Mouse (Mus musculus) right cerebral cortex, postnatal 4 days (tissue): ENCODE results near the gene Msmo1.

Experiments used
- DNase-seq: peaks from one replicate; pipeline ENCODE4 v3.0.0-alpha.2; 2022

Gene Msmo1

DNA sequence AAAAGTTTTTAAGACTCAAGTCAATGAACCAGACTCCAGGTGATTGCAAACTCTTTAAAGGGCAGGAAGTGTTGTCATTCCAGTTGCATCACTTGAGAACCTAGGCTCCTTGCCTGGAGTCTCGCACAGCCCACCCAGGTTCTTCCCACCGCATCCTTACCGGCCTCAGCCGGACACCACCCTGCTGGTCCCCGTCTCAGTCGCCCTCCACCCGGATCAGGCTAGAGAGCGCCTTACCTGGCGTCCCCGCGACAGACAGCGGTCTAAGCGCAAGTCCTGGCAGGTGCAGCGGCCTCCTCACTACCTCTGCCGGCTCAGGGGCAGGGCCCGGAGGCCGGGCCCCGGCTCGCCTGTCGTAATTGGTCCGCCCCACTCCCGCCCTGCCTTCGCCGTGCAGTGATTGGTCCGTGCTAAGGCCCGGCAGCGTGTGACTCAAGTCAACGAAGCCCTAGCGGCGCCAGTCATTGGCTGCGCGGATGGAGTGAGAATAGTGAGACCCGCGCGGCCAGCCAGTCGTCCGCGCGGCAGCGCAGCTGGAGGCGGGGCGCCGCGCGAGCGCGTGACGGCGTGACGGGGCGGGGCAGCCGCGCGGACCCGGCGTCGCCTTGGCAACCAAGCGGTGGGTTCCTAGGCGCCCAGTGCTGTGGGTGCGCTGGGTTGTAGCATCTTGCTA lies at the start of gene Msmo1:
Gene Msmo1 (minus strand): TSS at position 522 of the 673 bp plus-strand sequence.
- DNase-seq: peak; percentile 92

DNA sequence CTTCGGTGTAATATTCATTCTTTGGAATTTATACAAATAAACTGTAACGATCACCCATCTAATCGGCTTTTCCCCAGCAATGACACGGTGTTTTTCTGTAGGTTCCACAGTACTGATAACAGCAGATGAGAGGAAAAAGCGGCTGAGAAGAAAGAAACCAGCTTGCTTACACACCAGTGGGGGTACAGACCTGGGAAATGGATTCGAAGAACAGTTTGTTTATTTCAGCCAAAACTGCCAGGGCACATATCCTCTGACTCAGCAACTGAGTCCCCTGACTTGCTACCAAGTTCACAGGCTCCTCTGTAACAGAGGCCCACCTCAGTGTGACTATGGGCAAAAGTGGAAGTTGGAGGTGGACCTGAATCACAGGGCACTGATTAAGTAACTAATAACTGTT lies 48.4 kb upstream of the Msmo1 start:
- DNase-seq: no peak

DNA sequence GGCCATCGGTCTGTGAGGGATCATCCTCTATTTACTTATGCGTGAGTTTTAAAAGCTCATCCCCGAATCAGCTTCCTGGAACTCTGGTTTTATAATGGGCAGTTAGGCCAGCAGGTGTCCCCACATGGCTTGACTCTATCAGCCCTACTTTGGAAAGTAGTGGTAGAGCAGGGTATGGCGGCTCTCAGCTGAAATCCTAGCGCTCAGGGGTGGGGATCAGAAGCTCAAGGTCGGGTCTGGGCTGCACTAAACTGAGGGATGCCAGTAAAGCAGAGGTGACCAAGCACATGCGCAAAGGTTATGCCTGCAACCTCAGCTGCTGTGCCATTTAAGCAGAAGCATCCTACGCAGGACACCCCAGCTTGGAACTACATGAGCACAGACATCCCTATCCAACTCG lies 44.3 kb upstream of the Msmo1 start:
- no peak for DNase-seq

GRCm38 (mm10) chr8:64774136-64774535 lies 40.5 kb upstream of the Msmo1 start:
- DNase-seq: no peak

DNA sequence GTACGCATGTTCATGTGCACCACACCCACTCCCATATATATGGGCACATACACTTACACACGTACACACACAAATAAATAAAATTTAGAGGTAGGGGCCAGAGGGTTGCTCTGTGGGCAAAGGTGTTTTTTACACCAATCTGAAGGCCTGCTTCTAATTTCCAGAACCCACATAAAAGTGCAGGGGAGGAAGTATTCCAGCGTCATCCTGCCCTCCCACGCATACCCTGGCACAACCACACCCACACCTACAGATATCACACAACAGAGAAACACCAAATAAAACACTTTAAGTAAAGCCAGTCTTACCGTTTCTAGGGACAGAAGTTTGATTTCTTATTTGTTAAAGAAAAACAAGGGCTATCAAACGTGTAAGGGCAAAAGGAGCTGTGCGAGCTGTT lies 37.2 kb upstream of the Msmo1 start:
- no peak for DNase-seq

DNA sequence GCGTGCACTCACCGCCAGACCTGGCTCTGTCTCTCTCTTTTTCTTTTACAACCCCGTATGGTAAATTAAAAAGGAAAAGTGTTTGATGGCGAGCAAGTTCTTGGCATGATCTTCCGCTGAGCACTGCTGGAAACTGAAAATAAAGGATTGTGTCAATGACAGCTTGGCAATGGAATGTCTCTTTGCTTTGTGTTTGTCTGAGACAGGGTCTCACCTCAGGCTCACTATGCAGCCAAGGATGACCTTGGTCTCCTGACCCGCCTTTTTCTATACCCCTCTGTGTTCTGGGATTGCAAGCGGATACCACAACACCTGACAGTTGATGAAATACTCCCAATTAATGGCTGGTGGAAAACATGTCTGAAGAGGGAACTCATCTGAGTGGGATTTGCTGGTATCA lies 36.0 kb upstream of the Msmo1 start:
- DNase-seq: no peak

DNA sequence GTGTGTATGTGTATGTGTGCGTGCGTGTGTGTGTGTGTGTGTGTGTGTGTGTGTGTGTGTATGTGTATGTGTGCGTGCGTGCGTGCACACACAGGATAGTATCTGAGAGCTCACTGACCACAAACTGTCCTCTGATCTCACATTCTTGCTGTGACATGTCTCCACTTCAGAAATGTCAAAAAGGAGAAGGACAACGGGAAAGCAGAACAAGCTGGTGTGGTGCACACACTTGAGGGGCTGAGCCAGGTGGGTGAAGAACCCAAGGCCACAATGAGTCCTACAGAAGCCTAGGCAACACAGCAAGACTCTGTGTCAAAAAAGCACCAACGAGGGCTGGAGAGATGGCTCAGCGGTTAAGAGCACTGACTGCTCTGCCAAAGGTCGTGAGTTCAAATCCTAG lies 35.1 kb upstream of the Msmo1 start:
- no peak for DNase-seq

- no peak for DNase-seq
These were observed 33.5 kb upstream of the Msmo1 start for GRCm38 (mm10) chr8:64767047-64767446.

DNA sequence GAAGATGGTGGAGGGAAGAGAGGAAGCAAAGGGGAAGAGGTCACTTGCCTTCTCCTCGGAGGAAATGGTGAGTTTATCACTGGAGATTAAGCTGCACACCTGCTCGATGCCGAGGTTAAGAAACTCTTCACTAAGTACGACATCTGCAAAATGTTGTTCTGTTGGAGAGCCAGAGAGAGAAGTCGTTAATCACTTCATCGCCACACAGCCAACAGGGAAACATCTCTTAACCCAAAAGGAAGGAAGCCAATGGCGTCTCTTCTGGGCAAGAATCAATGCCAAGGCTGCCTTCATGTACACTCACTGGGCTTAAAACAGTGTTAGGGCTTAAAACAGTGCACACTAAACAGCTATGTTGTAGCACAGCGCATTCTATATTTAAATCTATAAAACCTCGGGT lies 30.5 kb upstream of the Msmo1 start:
- no peak for DNase-seq

DNA sequence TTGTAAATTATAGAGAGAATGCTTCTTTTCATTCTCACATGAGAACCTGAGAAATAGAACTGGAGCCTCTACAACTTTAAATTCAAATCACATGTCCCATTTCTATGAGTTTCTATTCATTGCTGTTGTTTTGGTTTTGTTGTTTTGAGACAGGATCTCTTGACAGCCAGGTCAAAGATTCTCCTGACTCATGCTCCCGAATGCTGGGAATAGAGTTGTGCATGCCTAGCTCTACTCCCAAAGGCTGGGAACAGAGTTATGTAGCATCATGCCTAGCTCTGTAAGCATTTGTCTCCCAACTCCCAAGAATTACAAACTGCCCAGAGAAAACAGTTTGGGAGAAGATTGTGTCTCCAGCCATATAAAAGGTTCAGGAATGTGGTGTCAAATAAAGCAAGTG lies 29.2 kb upstream of the Msmo1 start:
- no peak for DNase-seq

GRCm38 (mm10) chr8:64761430-64761829 lies 27.8 kb upstream of the Msmo1 start:
- no peak for DNase-seq

- no peak for DNase-seq
These were observed 24.4 kb upstream of the Msmo1 start for GRCm38 (mm10) chr8:64757956-64758355.

DNA sequence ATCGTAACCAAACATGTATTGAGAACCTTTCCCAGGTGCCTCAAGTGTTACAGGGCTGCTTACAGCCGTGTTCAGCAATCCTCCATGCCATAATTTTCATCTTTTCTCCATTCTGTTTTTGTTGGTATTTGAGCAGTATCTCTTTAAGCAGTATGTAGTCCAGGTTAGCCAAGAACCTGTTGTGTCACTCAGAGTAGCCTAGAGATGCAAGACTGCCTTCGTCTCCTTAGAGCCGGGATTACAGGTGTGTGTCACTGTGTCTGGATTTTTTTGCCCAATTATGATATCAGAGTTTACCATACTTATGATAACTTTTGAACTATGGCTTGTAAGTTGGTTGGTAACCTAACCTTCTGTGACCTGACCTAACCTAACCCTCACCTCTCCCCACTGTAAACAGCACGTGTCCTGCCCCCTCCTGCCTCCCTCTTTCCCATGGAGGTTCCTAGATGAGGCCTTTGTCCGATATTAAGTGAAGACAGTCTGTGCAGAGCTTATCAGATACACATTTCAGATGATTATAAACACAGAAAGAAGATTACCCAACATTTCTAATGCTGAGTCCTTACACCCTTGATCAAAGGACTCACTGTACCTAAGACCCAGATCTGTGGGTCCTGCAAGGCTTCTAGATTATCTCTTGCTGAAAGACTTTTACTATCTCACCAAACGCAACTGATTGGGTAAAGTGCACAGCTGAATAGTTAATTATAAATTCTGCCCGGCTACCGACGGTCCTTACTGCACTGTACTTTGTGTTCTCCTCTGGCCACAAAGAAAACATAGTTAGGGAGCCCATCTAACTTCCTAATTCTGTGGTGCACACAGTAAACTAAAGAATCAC lies 12.8 kb upstream of the Msmo1 start:
- DNase-seq: no peak

DNA sequence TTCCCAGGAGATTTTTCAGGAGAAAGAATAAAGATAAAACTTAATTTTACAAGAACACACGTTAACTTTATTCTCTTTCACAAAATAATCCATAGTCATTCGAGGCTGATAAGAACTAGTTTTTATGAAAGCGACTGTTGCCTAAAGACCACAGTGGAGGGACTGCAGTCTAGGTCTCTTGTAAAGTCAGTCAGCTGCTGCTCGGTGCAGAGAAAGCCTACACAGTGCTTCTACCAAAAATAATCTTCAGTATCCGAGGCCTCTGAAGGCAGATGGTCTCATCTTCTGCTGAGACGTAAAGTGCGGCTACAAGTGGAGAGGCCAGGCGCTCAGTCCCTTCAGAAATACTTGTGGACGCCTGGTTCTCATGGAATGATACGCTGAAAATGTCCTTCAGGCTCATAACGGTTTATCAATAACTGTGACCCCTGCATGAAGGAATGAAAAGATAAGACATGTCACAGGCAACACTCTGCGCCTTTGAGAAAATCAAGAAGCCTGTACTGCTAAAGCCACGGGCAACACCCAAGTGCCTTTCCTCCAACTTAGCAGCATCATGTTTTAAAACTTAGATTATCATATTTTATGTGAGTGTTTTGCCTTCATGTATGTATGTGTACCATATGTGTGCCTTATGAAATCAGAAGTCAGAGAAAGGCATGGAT lies 7.1 kb upstream of the Msmo1 start:
- no peak for DNase-seq

DNA sequence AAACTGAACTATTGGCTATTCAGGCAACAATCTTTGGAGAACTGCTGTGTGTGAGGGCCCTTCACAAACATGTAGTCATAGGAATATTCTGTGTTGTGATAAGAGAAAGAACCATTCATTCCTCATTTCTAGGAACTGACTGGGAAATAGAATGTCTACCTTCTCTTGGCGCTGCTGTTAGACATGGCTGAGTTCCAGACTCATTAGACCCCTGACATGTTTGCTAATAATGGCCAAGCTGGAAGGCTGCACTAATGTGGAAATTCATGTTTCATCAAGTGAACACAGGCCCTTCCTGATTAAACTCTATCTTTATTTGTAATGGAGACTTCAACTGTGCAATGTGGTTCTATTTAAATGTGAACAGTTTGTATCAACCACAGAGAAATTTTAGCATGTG lies 5.3 kb upstream of the Msmo1 start:
- no peak for DNase-seq

DNA sequence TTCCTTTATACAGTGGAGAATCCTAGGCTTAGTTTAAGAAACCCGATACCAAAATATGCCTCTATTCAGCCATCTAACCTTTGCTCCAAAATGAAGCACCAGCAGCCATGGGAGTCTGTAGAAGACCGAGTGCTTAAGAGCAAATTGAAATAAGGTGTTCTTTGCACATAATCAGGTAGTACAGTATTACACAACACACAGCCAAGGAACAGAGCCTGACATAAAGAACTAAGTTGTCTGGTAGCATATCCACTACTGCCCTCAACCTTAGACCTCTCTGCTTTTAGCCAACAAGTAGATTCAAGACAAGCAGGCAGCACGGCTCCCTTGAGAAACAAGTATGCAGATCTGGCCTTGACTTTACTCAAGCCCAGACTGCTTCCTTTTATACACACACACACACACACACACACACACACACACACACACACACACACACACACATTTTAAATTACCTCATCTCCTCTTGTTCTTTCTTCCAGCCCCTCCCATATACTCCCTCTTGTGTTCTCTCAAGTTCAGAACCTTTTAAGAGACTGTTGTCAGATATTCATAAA lies 3.3 kb upstream of the Msmo1 start:
- no peak for DNase-seq

GRCm38 (mm10) chr8:64735161-64735560 lies 1.6 kb upstream of the Msmo1 start:
- DNase-seq: no peak

- DNase-seq: no peak
These were observed 996 bp downstream of the Msmo1 start for GRCm38 (mm10) chr8:64732596-64732995.

- DNase-seq: no peak
These were observed 5.4 kb downstream of the Msmo1 start for GRCm38 (mm10) chr8:64728156-64728555.

DNA sequence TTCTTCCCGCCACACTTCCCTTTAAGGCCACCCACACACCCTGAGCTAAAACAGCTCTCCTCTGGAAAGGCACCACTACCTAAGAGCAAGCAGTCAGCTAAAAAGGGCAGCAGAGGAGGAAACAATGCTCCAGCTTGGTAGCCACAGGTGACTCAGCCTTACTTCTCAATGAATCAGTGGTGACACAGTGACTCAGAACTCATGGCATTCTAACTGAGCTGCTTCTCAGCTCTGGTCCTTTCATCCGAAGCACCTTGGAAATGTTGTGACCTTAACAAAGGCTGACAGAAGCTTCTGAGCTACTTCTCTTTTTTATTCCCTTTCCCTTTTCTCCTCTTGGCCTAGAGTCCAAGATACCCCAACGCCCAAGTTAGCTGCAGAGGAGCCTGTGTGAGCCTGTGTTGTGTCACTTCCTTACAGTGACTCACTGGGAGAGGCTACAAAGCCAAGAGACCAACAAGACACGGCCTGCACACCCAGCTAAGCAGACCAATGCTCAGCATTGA lies 7.3 kb downstream of the Msmo1 start:
- DNase-seq: no peak

DNA sequence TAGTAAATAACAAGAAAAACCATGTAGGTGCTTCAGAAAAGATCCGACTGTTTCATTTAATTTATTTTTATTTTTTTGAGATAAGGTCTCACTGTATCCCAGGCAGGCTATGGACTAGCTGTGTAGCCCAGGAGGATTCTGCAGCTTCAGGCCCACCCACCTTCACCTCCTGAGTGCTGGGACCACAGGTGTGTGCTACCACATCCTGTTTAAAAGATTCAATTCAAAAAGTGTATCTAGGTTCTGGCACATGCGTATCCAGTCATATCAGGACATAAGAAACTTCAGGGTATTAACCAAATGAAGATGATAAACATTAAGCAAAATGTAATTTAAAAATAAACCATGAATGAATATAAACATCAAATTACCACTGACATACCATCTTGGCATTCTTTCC lies 10.4 kb downstream of the Msmo1 start:
- no peak for DNase-seq

GRCm38 (mm10) chr8:64717868-64718267 lies 15.7 kb downstream of the Msmo1 start:
- no peak for DNase-seq

DNA sequence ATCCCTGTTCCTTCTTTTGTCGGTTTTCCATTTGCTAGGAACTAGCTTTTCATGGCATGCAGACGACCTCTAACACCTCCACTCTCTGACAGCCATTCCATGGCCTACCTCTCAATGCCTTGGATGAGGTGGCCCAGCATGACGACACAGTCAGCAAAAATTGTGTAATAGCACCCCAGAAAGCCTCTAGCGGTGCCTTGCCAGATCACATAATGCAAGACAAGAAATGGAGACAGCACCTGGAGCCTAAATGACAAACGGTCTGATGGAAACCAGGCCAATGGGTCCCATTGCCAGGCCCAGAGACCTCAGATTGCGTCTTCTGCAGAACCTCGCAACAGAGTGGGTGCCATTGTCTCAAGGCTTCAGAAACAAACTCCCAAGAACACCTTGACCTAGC lies 21.1 kb downstream of the Msmo1 start:
- DNase-seq: no peak

DNA sequence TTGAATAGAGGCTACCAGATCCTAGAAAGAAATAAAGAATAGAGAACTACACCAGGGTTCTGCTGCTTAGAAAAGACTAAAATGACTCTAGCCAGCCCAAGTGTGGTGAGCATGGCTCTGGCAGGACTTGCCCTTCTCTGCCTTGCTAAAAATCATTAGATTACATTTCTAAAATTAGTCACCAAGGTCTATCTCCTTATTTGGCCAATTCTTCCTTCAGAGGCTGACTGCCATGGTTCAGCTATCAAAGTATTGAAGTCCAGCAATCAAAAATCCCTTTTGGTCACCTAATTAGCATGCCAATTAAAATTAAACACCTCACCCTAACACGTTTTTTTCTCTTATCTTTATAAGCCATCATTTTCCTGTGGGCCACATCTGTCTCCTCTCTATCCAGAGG lies 22.0 kb downstream of the Msmo1 start:
- DNase-seq: no peak
